Mouse (Mus musculus) left cerebral cortex, postnatal 14 days (tissue): ENCODE measurements around the gene Ang. TPM values are rescaled to one million over a fixed set of nuclear protein-coding genes. Genes with fewer than 3 reads are reported as not detected.

ENCODE experiments used
- total RNA-seq, 2 experiments: library from RNA; stranded (reverse); gene quantifications; 2 replicates each; pipeline ENCODE4 v1.2.3; 2021

Ang gene
- total RNA-seq, 2 experiments from 2014 or later, result 2.9 to 4.1 TPM

Other genes with a start within 250 kb of the Ang start
- 1 to 10 TPM; 2.2 to 2.6 TPM for gene Tep1, start 220.6 kb upstream of the Ang start, total RNA-seq
- gene Klhl33, start 193.6 kb upstream of the Ang start, total RNA-seq, result 1 to 10 TPM; 2.0 to 2.9 TPM
- 10 to 100 TPM; 35.1 to 39.7 TPM for gene Osgep, start 166.3 kb upstream of the Ang start, total RNA-seq
- 10 to 100 TPM; 57.7 to 61.1 TPM for gene Apex1, start 166.2 kb upstream of the Ang start, total RNA-seq
- 10 to 100 TPM; 87.3 to 98.4 TPM for gene Pip4p1, start 160.3 kb upstream of the Ang start, total RNA-seq
- 10 to 100 TPM; 13.7 to 15.2 TPM for gene Pnp, start 160.1 kb upstream of the Ang start, total RNA-seq
- gene Gm49342, start 146.6 kb upstream of the Ang start, total RNA-seq, result 10 to 100 TPM in 1 of 2 experiments, 1 to 10 TPM in 1; 9.2 to 14.4 TPM
- gene Pnp2, start 135.2 kb upstream of the Ang start, total RNA-seq, result 1 to 10 TPM in 1 of 2 experiments, under 1 TPM in 1; 0.68 to 1.5 TPM
- under 1 TPM in 1 of 2 experiments, not detected in 1; 0.30 TPM for gene Rnase10, start 83.4 kb upstream of the Ang start, total RNA-seq
- gene Rnase9, start 49.3 kb upstream of the Ang start, total RNA-seq, result not detected
- gene Rnase11, start 41.0 kb upstream of the Ang start, total RNA-seq, result not detected
- not detected for gene Rnase12, start 33.5 kb upstream of the Ang start, total RNA-seq
- gene Olfr750, start 16.7 kb upstream of the Ang start, total RNA-seq, result not detected
- 10 to 100 TPM; 19.0 to 20.1 TPM for gene Rnase4, start 73 bp upstream of the Ang start, total RNA-seq
- gene Eddm3b, start 23.3 kb downstream of the Ang start, total RNA-seq, result not detected
- not detected for gene Rnase6, start 32.8 kb downstream of the Ang start, total RNA-seq
- gene Rnase1, start 55.6 kb downstream of the Ang start, total RNA-seq, result under 1 TPM in 1 of 2 experiments, not detected in 1; 0.48 TPM
- not detected for gene Rnase2b, start 71.1 kb downstream of the Ang start, total RNA-seq
- gene Ang2, start 108.0 kb downstream of the Ang start, total RNA-seq, result not detected
- not detected for gene Ear14, start 112.2 kb downstream of the Ang start, total RNA-seq
- gene Rnase2a, start 165.0 kb downstream of the Ang start, total RNA-seq, result not detected